Mouse (Mus musculus): ENCODE results near the gene Ccdc120. TPM values are rescaled to one million over a fixed set of nuclear protein-coding genes. Genes with fewer than 3 reads are reported as not detected.

Gene Ccdc120
- polyA plus RNA-seq, 1 experiment from 2014 or later: 6.6 TPM

DNA sequence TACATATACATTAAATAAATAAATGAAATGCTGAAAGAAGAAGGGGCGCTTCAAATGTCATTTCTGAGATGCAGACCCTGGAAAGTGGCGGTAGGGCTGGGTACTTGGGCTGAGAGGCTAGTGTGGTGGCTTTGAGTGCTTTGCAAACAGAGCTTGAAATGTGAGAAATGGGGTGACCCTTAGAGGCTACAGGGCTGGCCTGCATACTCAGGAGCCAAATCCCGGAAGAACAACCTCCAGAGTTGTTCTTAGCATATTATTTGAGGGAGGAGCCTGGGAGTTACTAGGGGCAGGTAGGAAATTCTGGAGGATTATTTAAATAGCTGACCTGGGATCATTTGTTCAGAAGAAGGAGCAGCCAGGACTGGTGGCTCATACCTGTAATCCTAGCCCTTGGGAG is 60.2 kb downstream of the Ccdc120 start:
- Histone ChIP-seq H3K27ac (ENCODE audit: poor library complexity, severe bottlenecking) (no peak overlapping the region), H3K9ac (no peak overlapping the region), H3K36me3 (no peaks in the 10 kb centered on the region), H3K4me3 (no peak overlapping the region), H3K4me1 (replicated peaks) (no peaks in the 10 kb centered on the region), H3K4me2 (no peak overlapping the region), H3K27me3 (replicated peaks) (peaks cover 3% of the 10 kb centered on the region; the same call in 1 of the 2 replicates), H3K9me3 (replicated peaks) (no peaks in the 10 kb centered on the region)
- ATAC-seq (ENCODE audit: insufficient number of reproducible peaks, low FRiP score): no peak
- 50% methylated on average over 3 of the region's 3 CpGs for WGBS

DNA sequence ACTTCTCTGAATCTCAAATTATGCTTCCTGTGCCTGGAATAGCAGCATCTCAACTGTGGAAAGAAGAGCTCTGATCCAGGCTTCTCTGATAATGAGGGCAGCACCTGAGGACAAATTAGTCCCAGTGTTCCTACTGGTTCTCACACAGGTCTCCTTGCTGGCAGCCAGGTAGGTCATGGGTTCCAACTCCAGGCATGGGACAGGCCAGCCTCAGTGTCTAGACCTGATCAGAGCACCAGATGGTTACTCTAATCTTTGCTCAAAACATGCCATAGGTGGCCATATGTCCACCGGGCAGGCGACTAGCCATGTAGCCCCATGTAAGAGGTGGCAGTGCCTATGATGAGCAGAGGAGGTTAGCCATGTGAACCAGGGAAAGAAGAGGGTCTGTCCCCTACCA is 62.4 kb downstream of the Ccdc120 start:
- no peaks in the 10 kb centered on the region for H3K4me1 ChIP-seq (replicated peaks)
- ATAC-seq (ENCODE audit: insufficient number of reproducible peaks, low FRiP score): no peak
- WGBS: 85% methylated on average over 2 of the region's 2 CpGs

More for the DNA sequence above, 62.4 kb downstream of the Ccdc120 start:
- H3K4me2 ChIP-seq: no peak overlapping the region
- H3K9ac ChIP-seq: no peak overlapping the region
- H3K36me3 ChIP-seq: no peaks in the 10 kb centered on the region
- H3K9me3 ChIP-seq (replicated peaks): no peaks in the 10 kb centered on the region
- H3K27me3 ChIP-seq (replicated peaks): peaks cover 3% of the 10 kb centered on the region; the same call in 1 of the 2 replicates
- H3K27ac ChIP-seq (ENCODE audit: poor library complexity, severe bottlenecking): no peak overlapping the region
- H3K4me3 ChIP-seq: no peak overlapping the region

Other genes starting within 250 kb of the Ccdc120 start
- 0.10 TPM in 1 of 2 replicates, not detected in the other for gene Foxp3, start 177.3 kb downstream of the Ccdc120 start, polyA plus RNA-seq (2016; fragmentation: Nextera tagmentation; extraction: Ambion mirVana)
- 2.9 and 3.2 TPM in 2 replicates for gene Ppp1r3f, start 176.6 kb downstream of the Ccdc120 start, polyA plus RNA-seq (2016; fragmentation: Nextera tagmentation; extraction: Ambion mirVana)
- gene Ccdc22, start 145.4 kb downstream of the Ccdc120 start, polyA plus RNA-seq (2016; fragmentation: Nextera tagmentation; extraction: Ambion mirVana): 19.4 and 20.2 TPM in 2 replicates
- gene Cacna1f, start 143.8 kb downstream of the Ccdc120 start, polyA plus RNA-seq (2016; fragmentation: Nextera tagmentation; extraction: Ambion mirVana): not detected in 2 replicates
- 0.63 and 0.94 TPM in 2 replicates for gene Syp, start 112.4 kb downstream of the Ccdc120 start, polyA plus RNA-seq (2016; fragmentation: Nextera tagmentation; extraction: Ambion mirVana)
- gene Prickle3, start 93.6 kb downstream of the Ccdc120 start, polyA plus RNA-seq (2016; fragmentation: Nextera tagmentation; extraction: Ambion mirVana): 6.6 and 6.8 TPM in 2 replicates
- gene Plp2, start 79.5 kb downstream of the Ccdc120 start, polyA plus RNA-seq (2016; fragmentation: Nextera tagmentation; extraction: Ambion mirVana): 147 and 155 TPM in 2 replicates
- 0.18 TPM in 2 replicates for gene Magix, start 69.7 kb downstream of the Ccdc120 start, polyA plus RNA-seq (2016; fragmentation: Nextera tagmentation; extraction: Ambion mirVana)
- gene Gpkow, start 53.8 kb downstream of the Ccdc120 start, polyA plus RNA-seq (2016; fragmentation: Nextera tagmentation; extraction: Ambion mirVana): 35.5 and 36.4 TPM in 2 replicates
- 21.6 and 22.4 TPM in 2 replicates for gene Wdr45, start 36.6 kb downstream of the Ccdc120 start, polyA plus RNA-seq (2016; fragmentation: Nextera tagmentation; extraction: Ambion mirVana)
- gene Gm45208, start 28.7 kb downstream of the Ccdc120 start, polyA plus RNA-seq (2016; fragmentation: Nextera tagmentation; extraction: Ambion mirVana): not detected in 2 replicates
- gene Praf2, start 22.5 kb downstream of the Ccdc120 start, polyA plus RNA-seq (2016; fragmentation: Nextera tagmentation; extraction: Ambion mirVana): 43.5 and 44.3 TPM in 2 replicates
- gene Tfe3, start 11.7 kb upstream of the Ccdc120 start, polyA plus RNA-seq (2016; fragmentation: Nextera tagmentation; extraction: Ambion mirVana): 22.3 TPM in 2 replicates
- 32.0 and 32.2 TPM in 2 replicates for gene Gripap1, start 38.9 kb upstream of the Ccdc120 start, polyA plus RNA-seq (2016; fragmentation: Nextera tagmentation; extraction: Ambion mirVana)
- 1.4 and 1.9 TPM in 2 replicates for gene Kcnd1, start 71.4 kb upstream of the Ccdc120 start, polyA plus RNA-seq (2016; fragmentation: Nextera tagmentation; extraction: Ambion mirVana)
- gene Otud5, start 90.5 kb upstream of the Ccdc120 start, polyA plus RNA-seq (2016; fragmentation: Nextera tagmentation; extraction: Ambion mirVana): 41.1 and 41.2 TPM in 2 replicates
- gene Pim2, start 127.4 kb upstream of the Ccdc120 start, polyA plus RNA-seq (2016; fragmentation: Nextera tagmentation; extraction: Ambion mirVana): 6.4 and 6.8 TPM in 2 replicates
- gene Slc35a2, start 133.1 kb upstream of the Ccdc120 start, polyA plus RNA-seq (2016; fragmentation: Nextera tagmentation; extraction: Ambion mirVana): 25.9 and 26.8 TPM in 2 replicates
- 83.8 and 91.4 TPM in 2 replicates for gene Pqbp1, start 148.4 kb upstream of the Ccdc120 start, polyA plus RNA-seq (2016; fragmentation: Nextera tagmentation; extraction: Ambion mirVana)
- 117 and 130 TPM in 2 replicates for gene Timm17b, start 148.5 kb upstream of the Ccdc120 start, polyA plus RNA-seq (2016; fragmentation: Nextera tagmentation; extraction: Ambion mirVana)
- not detected in 2 replicates for gene Gm10491, start 156.9 kb upstream of the Ccdc120 start, polyA plus RNA-seq (2016; fragmentation: Nextera tagmentation; extraction: Ambion mirVana)
- not detected in 2 replicates for gene Gm10490, start 158.6 kb upstream of the Ccdc120 start, polyA plus RNA-seq (2016; fragmentation: Nextera tagmentation; extraction: Ambion mirVana)
- gene Pcsk1n, start 168.9 kb upstream of the Ccdc120 start, polyA plus RNA-seq (2016; fragmentation: Nextera tagmentation; extraction: Ambion mirVana): 0.39 and 0.40 TPM in 2 replicates
- not detected in 2 replicates for gene Eras, start 177.7 kb upstream of the Ccdc120 start, polyA plus RNA-seq (2016; fragmentation: Nextera tagmentation; extraction: Ambion mirVana)
- 30.9 and 32.9 TPM in 2 replicates for gene Hdac6, start 197.0 kb upstream of the Ccdc120 start, polyA plus RNA-seq (2016; fragmentation: Nextera tagmentation; extraction: Ambion mirVana)
- gene Gata1, start 227.2 kb upstream of the Ccdc120 start, polyA plus RNA-seq (2016; fragmentation: Nextera tagmentation; extraction: Ambion mirVana): 4.4 and 6.4 TPM in 2 replicates